Mouse (Mus musculus) midbrain, embryonic 16.5 days (tissue): ENCODE measurements around the gene Nek9. TPM values are rescaled to one million over a fixed set of nuclear protein-coding genes. Genes with fewer than 3 reads are reported as not detected.
A peak's percentile ranks its signal among the peaks of the same experiment; 100 is the strongest.

Source experiments
- ATAC-seq: fragments of 200-750 bp; cut with Nextera tagmentation; 2 replicates; pipeline ENCODE4 v1.8.0; 2017; ENCODE audit warnings: moderate TSS enrichment
- H3K27ac ChIP-seq: fragments of 300-500 bp; sonication (generic); 2 replicates; pipeline ENCODE4 v1.5.1; 2014; ENCODE audit warnings: mild to moderate bottlenecking, low read length, mixed read lengths
- H3K27me3 ChIP-seq: fragments of 300-500 bp; sonication (generic); 2 replicates; pipeline ENCODE4 v1.6.1; 2014; ENCODE audit warnings: low read depth, low read length, mixed read lengths; ENCODE audit not compliant: control insufficient read depth, insufficient read depth
- H3K36me3 ChIP-seq: fragments of 300-500 bp; sonication (generic); 2 replicates; pipeline ENCODE4 v1.6.1; 2014; ENCODE audit warnings: mild to moderate bottlenecking, low read length, moderate library complexity, mixed read lengths; ENCODE audit not compliant: control insufficient read depth, insufficient read depth
- H3K4me1 ChIP-seq: fragments of 300-500 bp; sonication (generic); 2 replicates; pipeline ENCODE4 v1.6.1; 2014; ENCODE audit warnings: mild to moderate bottlenecking, low read length, mixed read lengths; ENCODE audit not compliant: control insufficient read depth, insufficient read depth
- H3K4me2 ChIP-seq: fragments of 300-500 bp; sonication (generic); 2 replicates; pipeline ENCODE4 v1.6.1; 2014; ENCODE audit warnings: mild to moderate bottlenecking, low read length, mixed read lengths
- H3K4me3 ChIP-seq: fragments of 300-500 bp; sonication (generic); 2 replicates; pipeline ENCODE4 v1.5.1; 2014; ENCODE audit warnings: low read depth, mild to moderate bottlenecking, low read length, moderate library complexity, mixed read lengths
- H3K9ac ChIP-seq: fragments of 300-500 bp; sonication (generic); 2 replicates; pipeline ENCODE4 v1.6.1; 2014; ENCODE audit warnings: low read depth, low read length, mixed read lengths
- H3K9me3 ChIP-seq: fragments of 300-500 bp; sonication (generic); replicated peaks from 2 replicates; pipeline ENCODE4 v1.6.1; 2014; ENCODE audit warnings: mild to moderate bottlenecking, low read length, mixed read lengths; ENCODE audit not compliant: control insufficient read depth, poor library complexity, severe bottlenecking
- WGBS: fragments of 180-500 bp; shearing (Covaris S2); extraction: QIAGEN DNeasy Blood & Tissue Kit; methylation state at CpG from one replicate; pipeline ENCODE4 v1.1.7; 2014; 5-methylcytosine and 5-hydroxymethylcytosine counted together
- polyA plus RNA-seq: library from polyadenylated mRNA; unstranded; fragments of >200 nt; fragmentation: Nextera tagmentation; extraction: Ambion mirVana; gene quantifications from 2 replicates; pipeline ENCODE4 v1.2.1, GENCODE M21; 2015

The Nek9 gene
- polyA plus RNA-seq, 1 experiment from 2014 or later, result 10.2 TPM

DNA sequence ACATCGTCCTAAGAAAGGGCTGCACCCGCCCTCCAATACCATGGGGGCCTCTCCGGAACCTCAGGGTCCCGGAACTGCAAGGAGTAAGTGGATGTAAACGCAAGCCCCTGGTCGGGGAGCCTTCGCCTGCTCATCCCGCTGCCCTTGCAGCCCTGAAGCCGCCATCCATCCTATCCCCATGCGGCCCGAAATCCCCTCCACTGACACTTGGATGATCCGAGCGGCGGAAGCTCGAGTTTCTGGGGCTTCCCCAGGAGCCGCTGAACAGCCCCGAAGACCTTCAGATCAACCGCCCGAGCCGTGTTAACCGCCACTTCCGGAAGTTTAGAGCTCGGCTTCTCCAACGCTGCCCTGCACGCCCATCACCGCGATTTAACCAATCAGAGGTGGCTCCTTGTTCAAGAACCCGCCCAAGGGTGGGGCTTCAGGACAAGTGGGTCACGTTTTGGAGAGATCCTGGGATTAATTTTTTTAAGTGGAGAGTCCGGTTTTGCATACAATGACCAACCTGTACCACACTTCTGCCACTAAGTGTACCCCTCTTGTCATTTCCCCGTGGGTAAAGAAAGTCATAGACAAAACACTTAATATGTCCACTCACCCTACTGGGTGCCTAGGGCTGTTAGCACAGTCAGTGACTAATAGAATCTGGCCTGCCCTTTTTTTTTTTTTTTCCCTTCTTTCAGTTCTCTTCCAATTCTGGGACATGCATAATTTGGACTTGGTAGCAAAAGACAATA, 58.9 kb downstream of the Nek9 start:
- Histone ChIP-seq H3K4me1 (peaks cover 5% of the 10 kb centered on the region), H3K9ac (peak overlapping the region; percentile 70), H3K9me3 (no peaks in the 10 kb centered on the region), H3K4me3 (peak overlapping the region; percentile 52), H3K36me3 (no peaks in the 10 kb centered on the region), H3K27ac (peak overlapping the region; percentile 75), H3K4me2 (peak overlapping the region; percentile 90), H3K27me3 (no peaks in the 10 kb centered on the region)
- peak; percentile 99 for ATAC-seq
- under 1% methylated on average over 31 of the region's 31 CpGs for WGBS

GRCm38 (mm10) chr12:85279396-85280080, 59.6 kb downstream of the Nek9 start:
- no peaks in the 10 kb centered on the region for H3K36me3 ChIP-seq
- no peaks in the 10 kb centered on the region for H3K27me3 ChIP-seq
- peak overlapping the region; percentile 52 for H3K4me3 ChIP-seq
- peak overlapping the region; percentile 75 for H3K27ac ChIP-seq
- H3K4me2 ChIP-seq, result peak overlapping the region; percentile 90
- H3K9me3 ChIP-seq, result no peaks in the 10 kb centered on the region
- peak overlapping the region; percentile 70 for H3K9ac ChIP-seq
- H3K4me1 ChIP-seq, result peaks cover 5% of the 10 kb centered on the region
- 6% methylated on average over 10 of the region's 10 CpGs for WGBS
- peak; percentile 43; the same call in 1 of the 2 replicates for ATAC-seq

DNA sequence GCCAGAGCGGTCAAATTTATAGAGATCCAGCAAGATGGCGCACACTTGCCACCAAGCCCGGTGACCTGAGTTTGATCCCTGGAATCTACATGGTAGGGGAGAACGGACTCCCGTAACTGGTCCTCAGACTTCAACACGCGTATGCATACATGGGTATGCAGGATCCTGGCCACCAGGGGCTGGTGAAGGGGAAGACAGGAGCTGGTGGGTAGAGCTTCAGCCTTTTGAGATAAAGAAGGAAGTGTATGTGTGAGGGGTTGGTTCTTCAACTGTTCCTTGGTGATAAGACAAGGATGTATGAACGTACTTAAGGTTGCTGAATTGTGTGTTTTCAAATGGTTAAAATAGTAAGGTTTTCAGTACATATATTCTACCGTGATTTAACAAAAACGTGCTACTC, 60.2 kb downstream of the Nek9 start:
- no peaks in the 10 kb centered on the region for H3K9me3 ChIP-seq
- H3K4me3 ChIP-seq, result no peak overlapping the region
- no peaks in the 10 kb centered on the region for H3K27me3 ChIP-seq
- no peak overlapping the region for H3K4me2 ChIP-seq
- H3K36me3 ChIP-seq, result no peaks in the 10 kb centered on the region
- no peak overlapping the region for H3K27ac ChIP-seq
- H3K4me1 ChIP-seq, result peaks cover 5% of the 10 kb centered on the region
- 95% methylated on average over 10 of the region's 10 CpGs for WGBS
- ATAC-seq, result no peak
- H3K9ac ChIP-seq, result no peak overlapping the region

GRCm38 (mm10) chr12:85276273-85276672, 62.9 kb downstream of the Nek9 start:
- Histone ChIP-seq H3K9ac (no peak overlapping the region), H3K4me2 (no peak overlapping the region), H3K36me3 (no peaks in the 10 kb centered on the region), H3K9me3 (no peaks in the 10 kb centered on the region), H3K4me3 (no peak overlapping the region), H3K27ac (no peak overlapping the region), H3K4me1 (peaks cover 5% of the 10 kb centered on the region), H3K27me3 (no peaks in the 10 kb centered on the region)
- ATAC-seq, result no peak
- 76% methylated on average over 5 of the region's 5 CpGs for WGBS

GRCm38 (mm10) chr12:85273508-85273907, 65.7 kb downstream of the Nek9 start:
- Histone ChIP-seq H3K9me3 (no peaks in the 10 kb centered on the region), H3K27ac (no peak overlapping the region), H3K9ac (no peak overlapping the region), H3K4me1 (peaks cover 4% of the 10 kb centered on the region; the same call in 1 of the 2 replicates), H3K4me3 (no peak overlapping the region), H3K27me3 (no peaks in the 10 kb centered on the region), H3K36me3 (no peaks in the 10 kb centered on the region), H3K4me2 (no peak overlapping the region)
- ATAC-seq, result no peak
- 85% methylated on average over 10 of the region's 10 CpGs for WGBS

DNA sequence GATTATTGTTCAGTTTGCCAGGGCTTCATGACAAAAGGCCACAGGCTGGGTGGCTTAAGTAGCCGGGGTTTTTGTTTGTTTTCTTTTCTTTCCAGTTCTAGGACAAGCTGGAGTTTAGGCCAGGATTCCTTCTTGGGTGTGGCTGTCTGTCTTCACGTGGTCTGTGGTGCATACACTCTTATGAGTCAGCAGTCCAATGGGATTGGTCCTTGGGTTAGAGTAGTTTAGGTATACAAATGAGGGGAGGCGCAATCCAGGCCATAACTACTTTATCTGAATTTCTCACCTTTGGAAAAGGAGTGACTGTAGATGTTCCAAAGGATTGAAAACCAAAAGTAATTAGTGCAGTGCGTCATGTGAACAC, 67.3 kb downstream of the Nek9 start:
- no peak for ATAC-seq
- Histone ChIP-seq H3K4me3 (no peak overlapping the region), H3K36me3 (no peaks in the 10 kb centered on the region), H3K27me3 (no peaks in the 10 kb centered on the region), H3K9ac (no peak overlapping the region), H3K4me2 (no peak overlapping the region), H3K27ac (no peak overlapping the region), H3K9me3 (no peaks in the 10 kb centered on the region), H3K4me1 (peaks cover 4% of the 10 kb centered on the region; the same call in 1 of the 2 replicates)
- WGBS, result 73% methylated on average over 4 of the region's 4 CpGs

- no peak for ATAC-seq
- Histone ChIP-seq H3K4me3 (peak overlapping the region; percentile 48; the same call in 1 of the 2 replicates), H3K36me3 (no peaks in the 10 kb centered on the region), H3K27ac (no peak overlapping the region), H3K9ac (no peak overlapping the region), H3K27me3 (no peaks in the 10 kb centered on the region), H3K9me3 (no peaks in the 10 kb centered on the region), H3K4me2 (no peak overlapping the region), H3K4me1 (peaks cover 4% of the 10 kb centered on the region; the same call in 1 of the 2 replicates)
- 72% methylated on average over 7 of the region's 7 CpGs for WGBS
Measured at GRCm38 (mm10) chr12:85271132-85271842, 67.9 kb downstream of the Nek9 start.

GRCm38 (mm10) chr12:85270319-85270718, 68.8 kb downstream of the Nek9 start, which contains the start of gene Mlh3:
TSS of gene Mlh3 (minus strand) at chr12:85270599.
- H3K4me1 ChIP-seq, result peaks cover 4% of the 10 kb centered on the region; the same call in 1 of the 2 replicates
- H3K9me3 ChIP-seq, result no peaks in the 10 kb centered on the region
- H3K27ac ChIP-seq, result peak within 1 kb of the TSS; percentile 84
- no peaks in the 10 kb centered on the region for H3K27me3 ChIP-seq
- 0% methylated on average over 35 of the region's 35 CpGs for WGBS
- ATAC-seq, result peak; percentile 97
- H3K4me2 ChIP-seq, result peak within 1 kb of the TSS; percentile 64
- H3K9ac ChIP-seq, result peak within 1 kb of the TSS; percentile 73
- no peaks in the 10 kb centered on the region for H3K36me3 ChIP-seq
- peak within 1 kb of the TSS; percentile 48 for H3K4me3 ChIP-seq
